Mouse (Mus musculus) lung, postnatal 0 days (tissue): ENCODE measurements around the gene Rnft2. TPM values are rescaled to one million over a fixed set of nuclear protein-coding genes. Genes with fewer than 3 reads are reported as not detected.
A peak's percentile ranks its signal among the peaks of the same experiment; 100 is the strongest.

Experiments
- ATAC-seq: fragments of 200-750 bp; cut with Nextera tagmentation; 2 replicates; pipeline ENCODE4 v1.8.0; 2017; ENCODE audit warnings: moderate library complexity
- DNase-seq: peaks from one replicate; pipeline ENCODE4 v3.0.0-alpha.2; 2016; ENCODE audit warnings: low spot score
- H3K27ac ChIP-seq: fragments of 300-500 bp; sonication (generic); 2 replicates; pipeline ENCODE4 v1.5.1; 2014; ENCODE audit warnings: antibody characterized with exemption, mild to moderate bottlenecking, low read length, mixed read lengths
- H3K27me3 ChIP-seq: fragments of 300-500 bp; sonication (generic); replicated peaks from 2 replicates; pipeline ENCODE4 v1.6.1; 2014; ENCODE audit warnings: low read length, mixed read lengths; ENCODE audit not compliant: insufficient read depth
- H3K36me3 ChIP-seq: fragments of 300-500 bp; sonication (generic); 2 replicates; pipeline ENCODE4 v1.6.1; 2014; ENCODE audit warnings: low read length, mixed read lengths; ENCODE audit not compliant: insufficient read depth
- H3K4me1 ChIP-seq: fragments of 300-500 bp; sonication (generic); 2 replicates; pipeline ENCODE4 v1.6.1; 2014; ENCODE audit warnings: antibody characterized with exemption, low read depth, low read length, mixed read lengths; ENCODE audit not compliant: insufficient read depth
- H3K4me2 ChIP-seq: fragments of 300-500 bp; sonication (generic); replicated peaks from 2 replicates; pipeline ENCODE4 v1.6.1; 2014; ENCODE audit warnings: low read depth, mild to moderate bottlenecking, low read length, moderate library complexity, mixed read lengths
- H3K4me3 ChIP-seq: fragments of 300-500 bp; sonication (generic); 2 replicates; pipeline ENCODE4 v1.5.1; 2014; ENCODE audit warnings: low read depth, low read length
- H3K9ac ChIP-seq: fragments of 300-500 bp; sonication (generic); replicated peaks from 2 replicates; pipeline ENCODE4 v1.6.1; 2014; ENCODE audit warnings: low read depth, mild to moderate bottlenecking
- H3K9me3 ChIP-seq: fragments of 300-500 bp; sonication (generic); 2 replicates; pipeline ENCODE4 v1.6.1; 2016; ENCODE audit warnings: low read length, mixed read lengths
- CTCF ChIP-seq: IDR thresholded peaks from 2 replicates; pipeline ENCODE4 v1.5.1; 2016; ENCODE audit warnings: antibody characterized with exemption, mild to moderate bottlenecking
- EP300 ChIP-seq: IDR thresholded peaks from 2 replicates; pipeline ENCODE4 v1.6.1; 2016; ENCODE audit warnings: antibody characterized with exemption, mild to moderate bottlenecking, control low read depth
- WGBS: fragments of 180-500 bp; shearing (Covaris S2); extraction: QIAGEN DNeasy Blood & Tissue Kit; methylation state at CpG from one replicate; pipeline ENCODE4 v1.1.7; 2014; 5-methylcytosine and 5-hydroxymethylcytosine counted together
- polyA plus RNA-seq: library from polyadenylated mRNA; unstranded; fragments of >200 nt; fragmentation: Nextera tagmentation; extraction: Ambion mirVana; gene quantifications from 2 replicates; pipeline ENCODE4 v1.2.1, GENCODE M21; 2015

Gene Rnft2
- polyA plus RNA-seq, 1 experiment from 2014 or later = 0.14 TPM

GRCm38 (mm10) chr5:118247378-118247777 is 2.5 kb upstream of the Rnft2 start:
- no peaks in the 10 kb centered on the region for H3K27me3 ChIP-seq
- 85% methylated on average over 8 of the region's 8 CpGs for WGBS
- DNase-seq = no peak
- no peak overlapping the region for H3K4me3 ChIP-seq
- no peak for ATAC-seq
- H3K9ac ChIP-seq = no peak overlapping the region
- H3K9me3 ChIP-seq = no peaks in the 10 kb centered on the region
- no peak overlapping the region for H3K4me2 ChIP-seq
- H3K36me3 ChIP-seq = 0 out of 2 replicates have a peak, but pooled peaks cover 4% of the 10 kb centered on the region
- peaks cover 3% of the 10 kb centered on the region; the same call in 1 of the 2 replicates for H3K4me1 ChIP-seq
- H3K27ac ChIP-seq = no peak overlapping the region
- TF ChIP-seq EP300 (no peak), CTCF (no peak)

DNA sequence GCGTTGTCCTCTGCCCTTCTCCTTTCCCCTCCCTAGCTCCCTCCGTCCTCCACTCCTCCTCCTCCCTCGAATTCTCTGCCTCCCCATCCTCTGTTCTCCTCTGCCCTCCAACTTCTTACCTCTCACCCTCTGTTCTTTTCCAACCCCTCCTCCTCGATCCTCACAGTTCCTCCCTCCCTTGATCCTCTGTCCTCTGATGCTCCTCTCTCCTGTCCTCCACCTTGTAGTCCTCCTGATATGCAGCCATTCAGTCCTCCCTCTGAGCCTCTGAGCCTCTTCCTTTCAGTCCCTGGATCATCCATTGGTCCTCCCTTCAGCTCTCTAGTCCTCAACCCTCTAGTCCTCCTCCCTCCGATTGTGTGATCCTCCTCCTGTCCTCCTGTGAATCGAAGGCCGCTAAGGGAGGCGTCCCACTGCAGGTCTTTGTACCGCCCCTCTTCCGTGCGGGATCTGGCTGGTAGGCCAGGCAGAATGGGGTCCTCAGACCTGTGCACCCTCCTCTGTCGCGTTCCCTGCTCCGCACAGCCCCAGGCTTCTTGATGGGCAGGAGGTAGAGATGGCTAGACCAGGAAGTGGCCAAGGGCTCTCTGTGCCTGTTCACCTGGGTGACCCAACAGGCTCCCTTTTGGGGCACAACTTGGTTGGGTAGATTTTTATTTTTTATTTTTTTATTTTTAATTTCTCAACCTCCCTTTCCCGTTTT is 841 bp upstream of the Rnft2 start:
- no peaks in the 10 kb centered on the region for H3K9me3 ChIP-seq
- peak overlapping the region; percentile 68 for H3K4me3 ChIP-seq
- H3K27me3 ChIP-seq = no peaks in the 10 kb centered on the region
- no peak for TF ChIP-seq EP300
- no peak for TF ChIP-seq CTCF
- peak overlapping the region; percentile 59 for H3K9ac ChIP-seq
- H3K27ac ChIP-seq = peak overlapping the region; percentile 68
- ATAC-seq = no peak
- no peak for DNase-seq
- 0 out of 2 replicates have a peak, but pooled peaks cover 4% of the 10 kb centered on the region for H3K36me3 ChIP-seq
- H3K4me1 ChIP-seq = peaks cover 3% of the 10 kb centered on the region; the same call in 1 of the 2 replicates
- peak overlapping the region; percentile 77 for H3K4me2 ChIP-seq
- 4% methylated on average over 15 of the region's 15 CpGs for WGBS

- no peak overlapping the region for H3K9ac ChIP-seq
- TF ChIP-seq EP300 = no peak
- no peak for TF ChIP-seq CTCF
- ATAC-seq (no peak), DNase-seq (no peak)
- no peak overlapping the region for H3K4me3 ChIP-seq
- no peak overlapping the region for H3K4me2 ChIP-seq
- no peak overlapping the region for H3K27ac ChIP-seq
- WGBS = 86% methylated on average over 12 of the region's 12 CpGs
- no peaks in the 10 kb centered on the region for H3K36me3 ChIP-seq
- H3K27me3 ChIP-seq = no peaks in the 10 kb centered on the region
- H3K4me1 ChIP-seq = no peaks in the 10 kb centered on the region
- H3K9me3 ChIP-seq = no peaks in the 10 kb centered on the region
Observed at GRCm38 (mm10) chr5:118239671-118240070, 5.2 kb downstream of the Rnft2 start.

GRCm38 (mm10) chr5:118236891-118237290 is 8.0 kb downstream of the Rnft2 start:
- Histone ChIP-seq H3K9ac (no peak overlapping the region), H3K4me1 (no peaks in the 10 kb centered on the region), H3K9me3 (no peaks in the 10 kb centered on the region), H3K36me3 (no peaks in the 10 kb centered on the region), H3K4me2 (no peak overlapping the region), H3K27me3 (no peaks in the 10 kb centered on the region), H3K4me3 (no peak overlapping the region), H3K27ac (no peak overlapping the region)
- WGBS = 88% methylated on average over 6 of the region's 12 CpGs
- no peak for DNase-seq
- ATAC-seq = no peak
- no peak for TF ChIP-seq EP300
- TF ChIP-seq CTCF = no peak

DNA sequence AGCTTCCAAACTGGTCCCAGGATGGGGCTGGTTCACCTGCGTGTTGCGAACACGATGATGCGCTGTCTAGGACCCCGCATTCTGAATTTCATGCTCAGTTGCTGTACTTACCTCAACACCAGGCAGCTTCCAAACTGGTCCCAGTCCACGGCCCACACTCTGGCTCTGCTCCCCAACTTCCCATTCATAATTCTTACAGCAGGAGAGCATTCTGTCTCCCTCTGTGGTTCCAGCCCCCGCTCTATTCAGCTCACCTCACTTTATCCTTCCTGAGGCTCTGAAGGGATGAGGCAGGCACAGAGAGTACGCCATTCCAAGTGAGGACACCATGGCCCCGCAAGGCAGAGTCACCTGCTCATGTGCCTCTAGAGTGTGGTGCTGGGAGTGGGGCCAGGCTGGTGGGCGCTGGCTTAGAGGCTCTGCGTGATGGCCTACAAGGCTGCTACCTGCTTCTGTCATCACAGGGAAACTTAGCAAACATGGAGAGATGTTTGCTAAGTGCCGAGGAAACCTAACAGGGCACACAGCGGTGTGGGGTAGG is 14.8 kb downstream of the Rnft2 start:
- DNase-seq = no peak
- Histone ChIP-seq H3K27me3 (no peaks in the 10 kb centered on the region), H3K4me3 (no peak overlapping the region), H3K4me1 (no peaks in the 10 kb centered on the region), H3K36me3 (no peaks in the 10 kb centered on the region), H3K27ac (no peak overlapping the region), H3K9me3 (no peaks in the 10 kb centered on the region), H3K9ac (no peak overlapping the region), H3K4me2 (no peak overlapping the region)
- WGBS = 91% methylated on average over 13 of the region's 13 CpGs
- no peak for ATAC-seq
- TF ChIP-seq CTCF = no peak
- TF ChIP-seq EP300 = no peak

DNA sequence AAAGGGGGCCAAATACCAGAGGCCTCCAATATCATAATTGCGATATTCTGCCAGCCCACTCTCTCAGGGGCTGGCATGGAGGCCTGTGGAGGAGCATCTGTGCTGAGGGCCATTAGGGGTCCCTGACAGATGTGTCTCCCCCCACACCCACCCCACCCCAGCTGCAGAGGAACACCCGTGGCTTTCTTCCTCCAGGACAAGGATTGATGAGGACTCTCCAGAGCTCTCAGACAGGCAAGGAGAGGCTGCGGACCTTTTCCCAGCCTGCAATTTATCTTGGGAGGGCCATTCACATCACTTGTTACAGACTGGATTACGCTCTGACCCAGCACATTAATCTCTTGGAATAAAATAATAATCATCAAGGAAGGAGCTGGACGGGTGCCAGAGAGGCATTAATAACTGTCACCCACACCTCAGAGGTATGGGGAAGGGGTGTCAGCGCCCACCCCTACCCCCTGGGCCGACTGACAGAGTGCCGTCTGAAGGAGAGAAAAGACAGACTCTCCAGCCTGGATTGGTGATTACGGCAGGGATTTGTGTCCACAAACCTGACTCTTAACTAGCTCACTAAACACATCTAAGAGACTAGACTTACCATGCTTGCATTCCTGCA is 21.7 kb downstream of the Rnft2 start:
- Histone ChIP-seq H3K4me3 (no peak overlapping the region), H3K36me3 (no peaks in the 10 kb centered on the region), H3K9ac (no peak overlapping the region), H3K27me3 (no peaks in the 10 kb centered on the region), H3K4me1 (no peaks in the 10 kb centered on the region), H3K4me2 (no peak overlapping the region), H3K27ac (no peak overlapping the region), H3K9me3 (no peaks in the 10 kb centered on the region)
- DNase-seq (no peak), ATAC-seq (no peak)
- TF ChIP-seq CTCF = no peak
- TF ChIP-seq EP300 = no peak
- 42% methylated on average over 9 of the region's 9 CpGs for WGBS
